Mouse (Mus musculus) gastrocnemius, postnatal 14 days (tissue): ENCODE measurements around the gene Dock6. TPM values are rescaled to one million over a fixed set of nuclear protein-coding genes. Genes with fewer than 3 reads are reported as not detected.
A peak's percentile ranks its signal among the peaks of the same experiment; 100 is the strongest.

Experiments
- DNase-seq: peaks from one replicate; pipeline ENCODE4 v3.0.0; 2021; ENCODE audit warnings: mixed read lengths
- intact Hi-C: fragments of 180-260 bp; cut with DNase I; formaldehyde crosslinking; loops from one replicate; pipeline ENCODE4 v1.15.1; 2025; ENCODE audit warnings: low total_unique reads
- total RNA-seq, 2 experiments: library from RNA; stranded (reverse); gene quantifications; 2 replicates each; pipeline ENCODE4 v1.2.3; 2021

The Dock6 gene
- total RNA-seq, 2 experiments from 2014 or later: 18.8 to 24.7 TPM

- no peak for DNase-seq
- intact Hi-C loops: no loop called here
Observed at GRCm38 (mm10) chr9:21849691-21850677, 2.5 kb downstream of the Dock6 start.

- DNase-seq: no peak
- intact Hi-C loops: no loop called here
Observed at GRCm38 (mm10) chr9:21847926-21848325, 4.5 kb downstream of the Dock6 start.

- DNase-seq: no peak
- intact Hi-C loops: no loop called here
Observed at GRCm38 (mm10) chr9:21847425-21847824, 5.0 kb downstream of the Dock6 start.

- peak; percentile 69 for DNase-seq
- intact Hi-C loops: no loop called here
Observed at GRCm38 (mm10) chr9:21846755-21847341, 5.6 kb downstream of the Dock6 start.

- intact Hi-C loops: no loop called here
- DNase-seq: no peak
Observed at GRCm38 (mm10) chr9:21845381-21846080, 6.9 kb downstream of the Dock6 start.

GRCm38 (mm10) chr9:21843086-21843485, 9.3 kb downstream of the Dock6 start:
- no peak for DNase-seq
- intact Hi-C loops: no loop called here

- DNase-seq: peak; percentile 63
- intact Hi-C loops: no loop called here
Observed at GRCm38 (mm10) chr9:21842391-21842790, 10.0 kb downstream of the Dock6 start.

- no peak for DNase-seq
- intact Hi-C loops: no loop called here
Observed at GRCm38 (mm10) chr9:21841340-21841739, 11.1 kb downstream of the Dock6 start.

GRCm38 (mm10) chr9:21840115-21840787, 12.2 kb downstream of the Dock6 start:
- intact Hi-C loops: no loop called here
- DNase-seq: no peak

- intact Hi-C loops: loop anchor here (5.0 kb wide), 1 partner anchor 35 kb away; no protein-coding TSS in a partner anchor
Observed at GRCm38 (mm10) chr9:21837690-21838089, 14.7 kb downstream of the Dock6 start.

GRCm38 (mm10) chr9:21835258-21835912, 17.1 kb downstream of the Dock6 start, which contains the start of gene Angptl8:
Gene Angptl8, plus strand, starts transcription at chr9:21835510.
- no peak for DNase-seq
- intact Hi-C loops: loop anchor here (5.0 kb wide), 1 partner anchor 37 kb away; no protein-coding TSS in a partner anchor

More at GRCm38 (mm10) chr9:21837690-21838089, 14.7 kb downstream of the Dock6 start:
- no peak for DNase-seq

- DNase-seq: no peak
- intact Hi-C loops: no loop called here
Observed at GRCm38 (mm10) chr9:21831558-21832240, 20.7 kb downstream of the Dock6 start.

- no peak for DNase-seq
Observed at GRCm38 (mm10) chr9:21830936-21831335, 21.5 kb downstream of the Dock6 start.

GRCm38 (mm10) chr9:21830461-21830850, 22.0 kb downstream of the Dock6 start:
- no peak for DNase-seq
- intact Hi-C loops: no loop called here

More at GRCm38 (mm10) chr9:21830936-21831335, 21.5 kb downstream of the Dock6 start:
- intact Hi-C loops: no loop called here

GRCm38 (mm10) chr9:21829834-21830460, 22.5 kb downstream of the Dock6 start:
- intact Hi-C loops: no loop called here
- DNase-seq: no peak

- intact Hi-C loops: no loop called here
- no peak for DNase-seq
Observed at GRCm38 (mm10) chr9:21824366-21824765, 28.1 kb downstream of the Dock6 start.

GRCm38 (mm10) chr9:21823957-21824356, 28.5 kb downstream of the Dock6 start:
- no peak for DNase-seq
- intact Hi-C loops: no loop called here

- DNase-seq: no peak
- intact Hi-C loops: no loop called here
Observed at GRCm38 (mm10) chr9:21822686-21823085, 29.7 kb downstream of the Dock6 start.
